Mouse (Mus musculus) cerebellum, postnatal 10 days (tissue): Measurements from ENCODE around the gene Ttc36.

Experiments
- DNase-seq, 2 experiments: peaks; one replicate each; pipeline ENCODE4 v3.0.0; 2021; ENCODE audit warnings: mixed read lengths in 2 of 2

Gene Ttc36

DNA sequence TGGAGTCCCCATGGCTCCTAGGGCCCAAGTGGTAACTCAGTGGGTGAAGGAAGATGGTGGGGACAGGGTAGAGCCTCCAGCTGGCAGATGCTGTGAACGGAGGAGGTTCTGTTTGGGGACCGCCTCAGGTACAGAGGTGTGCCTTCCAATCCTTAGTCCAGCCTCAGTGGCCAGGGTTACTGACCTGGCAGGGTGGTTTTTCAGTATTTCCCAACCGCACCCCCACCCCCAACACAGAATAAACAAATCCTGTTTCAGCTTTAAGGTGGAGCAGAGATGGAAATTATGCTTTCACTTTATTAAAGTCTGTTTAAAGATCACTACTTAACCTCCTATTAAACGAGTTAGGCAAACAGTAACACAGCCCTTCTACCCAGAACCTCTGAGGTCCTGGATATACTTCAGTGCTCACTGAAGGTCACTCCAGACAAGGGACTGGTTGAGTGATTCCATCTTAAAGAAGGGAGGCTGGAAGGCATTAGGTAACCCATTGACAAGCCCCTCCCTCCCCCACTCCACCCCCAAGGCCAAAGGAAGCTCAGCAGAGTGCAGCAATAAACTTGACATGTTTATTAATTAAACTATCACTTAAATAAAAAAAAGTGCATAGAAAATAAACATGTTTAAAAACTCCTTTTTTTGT, at the start of gene Ttc36:
Gene Ttc36, minus strand, starts transcription at position 265 of the 643 bp plus-strand sequence.
- DNase-seq, result no peak

GRCm38 (mm10) chr9:44847446-44847845, 44.6 kb upstream of the Ttc36 start:
- peak in 1 of 2 experiments; percentile 14 for DNase-seq

DNA sequence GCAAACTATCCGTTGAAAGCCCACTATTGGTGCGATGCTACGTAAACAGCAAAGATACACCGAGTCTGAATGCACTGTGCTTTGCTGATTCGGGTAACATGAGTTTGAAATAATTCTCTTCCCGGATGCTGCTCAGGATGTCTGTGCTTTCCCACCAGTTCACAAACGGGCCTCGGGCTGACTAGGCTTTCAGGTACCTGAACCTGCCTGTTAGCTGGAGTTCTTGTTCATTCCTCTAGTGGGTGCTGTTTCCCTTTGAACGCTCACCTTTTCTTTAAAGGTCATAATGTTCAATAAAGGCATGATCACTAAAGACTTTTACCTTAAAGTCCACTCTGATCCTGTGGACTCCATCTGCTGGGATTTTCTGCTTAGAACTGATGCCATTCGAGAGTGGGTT, 38.4 kb upstream of the Ttc36 start:
- DNase-seq, result peak; percentile 41 to 56

GRCm38 (mm10) chr9:44836439-44836838, 33.6 kb upstream of the Ttc36 start:
- peak; percentile 85 to 87 for DNase-seq

DNA sequence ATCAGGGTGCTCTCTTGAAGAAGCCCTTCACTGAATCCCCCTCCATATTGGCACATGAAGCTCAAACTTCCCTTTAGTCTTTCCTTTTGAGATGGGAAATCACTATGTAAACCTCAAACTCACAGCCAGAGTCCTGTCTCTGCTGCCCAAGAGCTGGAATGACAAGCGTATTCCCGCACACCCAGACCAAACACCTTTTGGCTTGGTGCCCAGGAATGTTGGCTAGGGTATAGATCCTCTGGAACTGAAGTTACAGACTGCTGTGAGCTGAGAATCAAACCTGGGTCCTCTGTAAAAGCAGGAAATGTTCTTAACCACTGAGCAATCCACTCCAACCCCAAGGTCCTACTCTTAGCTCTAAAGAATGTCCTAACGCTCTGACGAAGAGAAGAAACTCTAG, 29.5 kb upstream of the Ttc36 start:
- peak; percentile 47 to 50 for DNase-seq

GRCm38 (mm10) chr9:44830506-44830905, 27.6 kb upstream of the Ttc36 start:
- no peak for DNase-seq

GRCm38 (mm10) chr9:44828944-44829343, 26.1 kb upstream of the Ttc36 start:
- DNase-seq, result no peak

- DNase-seq, result no peak
Measured at GRCm38 (mm10) chr9:44826660-44827059, 23.8 kb upstream of the Ttc36 start.

- DNase-seq, result peak in 1 of 2 experiments; percentile 43
Measured at GRCm38 (mm10) chr9:44819920-44820827, 17.3 kb upstream of the Ttc36 start.

- DNase-seq, result no peak
Measured at GRCm38 (mm10) chr9:44817522-44817921, 14.7 kb upstream of the Ttc36 start.

GRCm38 (mm10) chr9:44814179-44814578, 11.3 kb upstream of the Ttc36 start:
- DNase-seq, result no peak

GRCm38 (mm10) chr9:44810316-44810715, 7.4 kb upstream of the Ttc36 start:
- no peak for DNase-seq

- no peak for DNase-seq
Measured at GRCm38 (mm10) chr9:44807778-44808177, 4.9 kb upstream of the Ttc36 start.

DNA sequence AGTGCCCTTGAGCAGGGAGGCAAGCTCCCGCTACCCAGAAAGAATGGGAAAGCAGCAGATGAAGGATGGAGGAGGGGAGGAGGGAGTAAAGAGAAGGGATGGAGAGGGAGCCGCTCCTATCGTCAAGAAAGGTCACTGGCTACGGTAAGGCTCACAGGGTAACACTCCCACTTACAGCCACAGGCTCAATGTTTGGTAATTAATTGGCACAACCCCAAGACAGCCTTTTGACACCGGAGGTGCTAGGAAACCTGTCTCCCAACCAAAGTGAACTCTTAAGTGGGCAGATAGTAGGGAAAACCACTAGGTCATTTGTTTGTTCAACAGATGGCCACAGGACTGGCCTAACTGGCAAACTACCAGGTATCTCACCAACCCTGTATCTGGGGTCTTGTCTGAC, 4.3 kb upstream of the Ttc36 start:
- no peak for DNase-seq

DNA sequence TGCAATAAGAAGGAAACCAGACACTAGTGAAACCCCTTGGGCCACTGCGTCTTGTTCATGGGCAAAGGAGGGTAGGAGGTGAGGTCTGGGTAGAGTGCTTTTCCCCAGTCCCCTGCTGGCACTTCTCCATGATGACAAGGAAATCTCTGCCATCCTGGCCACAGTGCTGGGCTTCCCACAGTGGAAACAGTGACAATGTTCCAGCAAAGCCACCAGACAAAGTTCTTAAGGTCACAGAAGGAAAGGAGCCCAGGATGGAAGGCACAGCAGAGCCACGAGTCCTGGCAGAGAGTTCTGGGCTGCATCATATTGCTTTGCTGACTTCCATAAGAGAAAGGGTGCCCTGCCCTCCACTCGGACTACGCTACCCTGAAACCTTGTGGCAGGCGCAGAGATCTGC, 2.7 kb upstream of the Ttc36 start:
- DNase-seq, result no peak

DNA sequence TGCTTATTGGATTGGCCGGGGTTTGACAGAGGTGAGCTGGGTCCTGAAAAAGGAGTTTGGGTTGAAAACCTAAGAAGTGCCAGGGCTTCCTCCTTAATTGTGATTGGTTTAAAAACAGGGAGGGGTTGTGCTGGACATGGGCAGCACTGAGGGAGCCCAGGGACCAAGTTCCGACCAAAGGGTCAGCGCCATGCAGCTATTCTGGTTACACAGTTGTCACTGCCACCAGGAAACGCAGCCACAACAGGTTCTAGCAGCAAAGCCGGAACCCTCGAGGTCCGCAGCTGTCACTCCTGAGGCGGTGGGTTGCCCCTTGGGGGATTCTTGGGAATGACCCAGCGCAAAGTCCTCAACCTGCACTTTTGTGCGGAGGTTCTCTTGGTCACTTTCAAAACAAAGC, 1.8 kb upstream of the Ttc36 start:
- no peak for DNase-seq

DNA sequence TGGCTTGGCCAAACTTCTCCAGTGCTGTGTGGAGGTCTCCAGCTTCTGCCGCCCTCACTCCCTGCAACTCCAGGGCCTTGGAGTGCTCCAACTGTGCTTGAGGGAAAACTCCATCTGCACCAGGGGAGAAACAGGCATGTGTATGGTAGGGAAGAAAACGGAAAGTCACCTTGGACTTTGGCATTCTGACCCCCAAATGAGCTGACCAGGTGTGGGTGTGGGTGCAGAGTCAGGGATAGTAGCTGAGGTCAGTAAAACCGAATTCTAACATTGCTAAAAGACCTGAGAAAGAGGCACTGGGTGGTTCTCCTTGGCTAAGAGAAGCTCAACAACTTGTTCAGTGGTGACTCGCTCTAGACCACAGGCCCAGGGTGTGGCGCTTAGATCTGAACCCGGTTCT, 1.2 kb downstream of the Ttc36 start:
- DNase-seq, result no peak

- no peak for DNase-seq
Measured at GRCm38 (mm10) chr9:44799958-44800324, 2.9 kb downstream of the Ttc36 start.

DNA sequence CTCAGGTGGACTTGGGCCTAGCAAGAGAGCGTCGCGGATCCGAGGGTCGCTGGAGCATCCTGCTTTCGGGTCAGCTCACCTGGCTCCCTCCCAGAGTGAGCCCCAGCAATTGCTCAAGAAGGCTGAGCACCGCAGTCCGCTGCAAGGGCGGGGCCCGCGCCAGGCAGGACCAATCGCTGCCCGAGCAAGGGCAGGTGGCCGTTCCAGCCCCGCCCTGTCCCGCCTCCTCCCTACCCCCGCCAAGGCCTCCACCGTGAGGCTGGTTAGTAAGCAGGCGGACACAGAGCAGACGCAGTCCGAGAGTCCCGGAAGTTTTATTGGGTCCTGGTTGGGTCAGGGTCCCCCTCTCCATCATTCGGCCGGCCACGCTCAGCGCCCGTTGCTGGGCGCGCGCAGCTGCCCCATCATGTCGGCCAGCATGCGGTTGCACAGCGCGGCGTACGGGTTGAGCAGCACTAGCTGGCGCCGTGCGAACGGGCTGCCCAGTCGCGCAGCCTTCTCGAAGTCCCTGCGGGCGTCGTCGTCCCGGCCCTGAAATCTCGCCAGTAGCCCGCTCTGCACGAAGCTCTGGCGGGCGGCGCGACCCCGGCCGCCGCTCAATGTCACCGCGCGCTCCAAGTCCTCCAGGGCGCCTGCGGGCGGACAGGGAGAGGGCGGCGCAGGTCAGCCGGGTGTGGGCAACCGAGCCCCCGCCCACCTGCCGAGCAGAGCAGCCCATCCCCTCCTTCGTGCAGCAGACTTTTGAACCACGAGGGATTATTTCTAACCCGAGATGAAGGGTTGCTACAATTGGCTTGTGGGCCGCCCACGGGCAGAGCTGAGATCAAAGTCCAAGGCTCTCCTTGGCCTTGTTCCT, 3.5 kb downstream of the Ttc36 start, which contains the start of gene Tmem25:
Gene Tmem25, minus strand, starts transcription at position 206 of the 856 bp plus-strand sequence.
- DNase-seq, result peak; percentile 96 to 97

DNA sequence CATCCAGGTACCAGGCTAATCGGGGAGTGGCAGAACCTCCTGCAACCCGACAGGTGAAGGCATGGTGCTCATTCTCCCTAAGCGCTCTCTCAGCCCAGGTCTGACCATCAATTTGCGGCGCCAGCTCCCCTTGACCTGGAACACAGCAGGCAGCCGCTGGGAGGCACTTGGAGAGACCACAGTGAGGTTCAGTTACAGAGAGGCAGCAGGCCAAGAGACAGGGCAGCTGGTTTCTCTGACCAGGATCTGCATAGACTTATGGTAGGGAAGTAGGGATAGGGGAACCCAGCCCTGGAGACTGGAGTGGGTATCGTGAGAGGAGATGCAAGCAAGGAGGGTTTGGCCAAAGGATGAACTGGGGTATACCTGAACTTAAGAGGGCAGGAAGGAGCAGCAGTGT, 4.6 kb downstream of the Ttc36 start:
- DNase-seq, result peak in 1 of 2 experiments; percentile 42

- no peak for DNase-seq
Measured at GRCm38 (mm10) chr9:44792842-44793241, 10.0 kb downstream of the Ttc36 start.

DNA sequence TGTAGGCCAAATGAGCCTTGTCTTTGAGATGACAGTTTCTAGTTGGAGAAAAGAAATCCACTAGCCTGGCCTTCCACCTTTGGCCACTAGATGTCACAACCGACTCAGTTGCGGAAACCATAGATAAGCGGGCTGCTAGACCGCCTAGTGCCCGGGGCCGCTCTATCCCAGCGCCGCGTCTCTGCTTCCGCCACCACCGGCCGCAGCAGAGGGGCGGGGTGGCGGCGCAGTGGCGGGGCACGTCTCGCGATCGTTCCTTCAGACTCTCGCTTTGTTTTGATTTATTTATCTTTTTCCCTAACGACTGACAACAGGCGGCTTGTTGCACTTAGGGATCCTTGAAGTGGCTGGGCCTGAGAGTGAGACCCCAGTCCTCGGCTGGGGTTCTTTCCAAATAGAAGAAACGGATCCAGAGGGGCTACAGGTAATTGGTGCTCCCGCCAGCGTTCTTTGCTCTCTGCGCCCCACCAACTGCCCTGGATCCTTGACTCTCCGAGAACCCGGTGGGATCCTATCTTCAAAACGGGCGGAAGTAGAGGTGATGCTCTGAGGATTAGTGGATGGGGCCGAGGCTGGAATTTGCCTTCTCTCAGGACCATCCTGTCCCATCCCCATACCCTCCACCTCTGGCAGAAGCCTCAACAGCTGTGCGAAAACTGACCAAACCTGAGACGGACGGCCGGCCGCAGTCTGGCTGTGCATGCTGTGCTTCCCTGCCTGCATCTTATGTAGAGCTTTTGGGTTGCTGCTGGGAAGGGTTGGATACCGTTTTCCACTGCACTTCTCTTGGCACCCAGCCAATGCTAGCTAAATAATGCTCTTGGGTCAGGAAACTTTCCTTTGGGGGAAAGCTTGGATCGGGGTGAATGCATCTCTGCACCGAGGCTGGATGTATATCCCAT, 29.9 kb downstream of the Ttc36 start:
- peak; percentile 96 to 97 for DNase-seq
